Mouse (Mus musculus): ENCODE measurements at regions not wholly inside any gene's neighbourhood (a gene's known extent, or its start where the extent isn't known, plus 50 kb on each side); places are given as distances from the start of the nearest gene placed in this dataset.

- Histone ChIP-seq H3K4me3 (ENCODE audit: insufficient read depth, low read length) (no peak overlapping the region), H3K27ac (ENCODE audit: insufficient read depth, low read length) (no peak overlapping the region), H3K4me1 (ENCODE audit: control insufficient read depth, insufficient read depth, low read length) (peaks cover 2% of the 10 kb centered on the region; the same call in 1 of the 2 replicates)
- TF ChIP-seq CTCF (IDR thresholded peaks at IDR 0.05; ENCODE audit: borderline replicate concordance, insufficient read depth, low read length), result 0 out of 2 replicates have a peak, but pooled peaks have one; percentile 28
- no peak for TF ChIP-seq POLR2A (IDR thresholded peaks at IDR 0.05; ENCODE audit: low read depth, low read length)
Measured at GRCm38 (mm10) chr6:31189060-31189459, 209.5 kb upstream of the Mkln1 start.

GRCm38 (mm10) chr6:31190070-31190469, 208.5 kb upstream of the Mkln1 start:
- H3K4me3 ChIP-seq (ENCODE audit: insufficient read depth, low read length), result no peak overlapping the region
- TF ChIP-seq CTCF (IDR thresholded peaks at IDR 0.05; ENCODE audit: borderline replicate concordance, insufficient read depth, low read length) (no peak), POLR2A (IDR thresholded peaks at IDR 0.05; ENCODE audit: low read depth, low read length) (no peak)
- no peak overlapping the region for H3K27ac ChIP-seq (ENCODE audit: insufficient read depth, low read length)
- peaks cover 2% of the 10 kb centered on the region; the same call in 1 of the 2 replicates for H3K4me1 ChIP-seq (ENCODE audit: control insufficient read depth, insufficient read depth, low read length)

- H3K4me3 ChIP-seq (ENCODE audit: insufficient read depth, low read length), result no peak overlapping the region
- H3K27ac ChIP-seq (ENCODE audit: insufficient read depth, low read length), result no peak overlapping the region
- peaks cover 2% of the 10 kb centered on the region; the same call in 1 of the 2 replicates for H3K4me1 ChIP-seq (ENCODE audit: control insufficient read depth, insufficient read depth, low read length)
- TF ChIP-seq POLR2A (IDR thresholded peaks at IDR 0.05; ENCODE audit: low read depth, low read length), result no peak
- no peak for TF ChIP-seq CTCF (IDR thresholded peaks at IDR 0.05; ENCODE audit: borderline replicate concordance, insufficient read depth, low read length)
Measured at GRCm38 (mm10) chr6:31190628-31191373, 207.7 kb upstream of the Mkln1 start.

- no peak overlapping the region for H3K4me3 ChIP-seq (ENCODE audit: insufficient read depth, low read length)
- no peak for TF ChIP-seq CTCF (IDR thresholded peaks at IDR 0.05; ENCODE audit: borderline replicate concordance, insufficient read depth, low read length)
- TF ChIP-seq POLR2A (IDR thresholded peaks at IDR 0.05; ENCODE audit: low read depth, low read length), result no peak
- peaks cover 2% of the 10 kb centered on the region; the same call in 1 of the 2 replicates for H3K4me1 ChIP-seq (ENCODE audit: control insufficient read depth, insufficient read depth, low read length)
- H3K27ac ChIP-seq (ENCODE audit: insufficient read depth, low read length), result no peak overlapping the region
Measured at GRCm38 (mm10) chr6:31191577-31191976, 207.0 kb upstream of the Mkln1 start.

- TF ChIP-seq POLR2A (IDR thresholded peaks at IDR 0.05; ENCODE audit: low read depth, low read length) (no peak), CTCF (IDR thresholded peaks at IDR 0.05; ENCODE audit: borderline replicate concordance, insufficient read depth, low read length) (no peak)
- no peak overlapping the region for H3K27ac ChIP-seq (ENCODE audit: insufficient read depth, low read length)
- peaks cover 2% of the 10 kb centered on the region; the same call in 1 of the 2 replicates for H3K4me1 ChIP-seq (ENCODE audit: control insufficient read depth, insufficient read depth, low read length)
- no peak overlapping the region for H3K4me3 ChIP-seq (ENCODE audit: insufficient read depth, low read length)
Measured at GRCm38 (mm10) chr6:31192197-31192596, 206.3 kb upstream of the Mkln1 start.

GRCm38 (mm10) chr6:31193202-31193601, 205.3 kb upstream of the Mkln1 start:
- Histone ChIP-seq H3K4me1 (ENCODE audit: control insufficient read depth, insufficient read depth, low read length) (peaks cover 2% of the 10 kb centered on the region; the same call in 1 of the 2 replicates), H3K4me3 (ENCODE audit: insufficient read depth, low read length) (no peak overlapping the region)
- TF ChIP-seq POLR2A (IDR thresholded peaks at IDR 0.05; ENCODE audit: low read depth, low read length) (no peak), CTCF (IDR thresholded peaks at IDR 0.05; ENCODE audit: borderline replicate concordance, insufficient read depth, low read length) (no peak)

GRCm38 (mm10) chr6:31197631-31198338, 200.8 kb upstream of the Mkln1 start:
- TF ChIP-seq POLR2A (IDR thresholded peaks at IDR 0.05; ENCODE audit: low read depth, low read length), result no peak
- TF ChIP-seq CTCF (IDR thresholded peaks at IDR 0.05; ENCODE audit: borderline replicate concordance, insufficient read depth, low read length), result 0 out of 2 replicates have a peak, but pooled peaks have one; percentile 11
- Histone ChIP-seq H3K27ac (ENCODE audit: insufficient read depth, low read length) (no peak overlapping the region), H3K4me3 (ENCODE audit: insufficient read depth, low read length) (no peak overlapping the region), H3K4me1 (ENCODE audit: control insufficient read depth, insufficient read depth, low read length) (no peaks in the 10 kb centered on the region)

More at GRCm38 (mm10) chr6:31193202-31193601, 205.3 kb upstream of the Mkln1 start:
- no peak overlapping the region for H3K27ac ChIP-seq (ENCODE audit: insufficient read depth, low read length)

- Histone ChIP-seq H3K4me3 (ENCODE audit: insufficient read depth, low read length) (no peak overlapping the region), H3K4me1 (ENCODE audit: control insufficient read depth, insufficient read depth, low read length) (no peaks in the 10 kb centered on the region), H3K27ac (ENCODE audit: insufficient read depth, low read length) (no peak overlapping the region)
- TF ChIP-seq POLR2A (IDR thresholded peaks at IDR 0.05; ENCODE audit: low read depth, low read length) (no peak), CTCF (IDR thresholded peaks at IDR 0.05; ENCODE audit: borderline replicate concordance, insufficient read depth, low read length) (no peak)
Measured at GRCm38 (mm10) chr6:31198340-31198739, 200.2 kb upstream of the Mkln1 start.

- Histone ChIP-seq H3K4me3 (ENCODE audit: insufficient read depth, low read length) (no peak overlapping the region), H3K4me1 (ENCODE audit: control insufficient read depth, insufficient read depth, low read length) (no peaks in the 10 kb centered on the region), H3K27ac (ENCODE audit: insufficient read depth, low read length) (no peak overlapping the region)
- no peak for TF ChIP-seq CTCF (IDR thresholded peaks at IDR 0.05; ENCODE audit: borderline replicate concordance, insufficient read depth, low read length)
- TF ChIP-seq POLR2A (IDR thresholded peaks at IDR 0.05; ENCODE audit: low read depth, low read length), result no peak
Measured at GRCm38 (mm10) chr6:31200705-31201104, 197.8 kb upstream of the Mkln1 start.
